Mouse (Mus musculus) megakaryocyte-erythroid progenitor cell, adult 5-6 weeks (primary cell): ENCODE data around the gene Syn3. TPM values are rescaled to one million over a fixed set of nuclear protein-coding genes. Genes with fewer than 3 reads are reported as not detected.
A peak's percentile ranks its signal among the peaks of the same experiment; 100 is the strongest.
"Not testable (repeated sequence)": the region's sequence is repeated elsewhere in the genome, so short reads cannot be mapped to it uniquely, and the experiment has no call there.

ENCODE experiments used
- ATAC-seq: replicated peaks from 2 replicates; pipeline ENCODE4 v1.8.0; 2016; ENCODE audit warnings: mild to moderate bottlenecking, inconsistent platforms; ENCODE audit not compliant: severe bottlenecking, poor library complexity, low FRiP score, low TSS enrichment
- total RNA-seq, 2 experiments: library from RNA; stranded (forward) in 1 of 2; stranded (reverse) in 1 of 2; fragments of 200-1000, 215-1000 nt in 1 of 2; fragments of >200 nt in 1 of 2; fragmentation: Nextera tagmentation in 1 of 2; gene quantifications; 2 replicates each; pipeline ENCODE4 v1.2.3; 2014 to 2017

Gene Syn3
- total RNA-seq (2014; fragmentation: Nextera tagmentation) (0.32 and 0.59 TPM in 2 replicates), total RNA-seq (2017) (0.08 and 0.14 TPM in 2 replicates)

GRCm38 (mm10) chr10:86498673-86499391, at the start of gene Syn3:
Gene Syn3, minus strand, starts transcription at chr10:86498896.
- ATAC-seq = peak; percentile 99

- not testable (repeated sequence) for ATAC-seq
Observed at GRCm38 (mm10) chr10:86526357-86526874, 27.7 kb upstream of the Syn3 start.

- no peak for ATAC-seq
Observed at GRCm38 (mm10) chr10:86513801-86514200, 15.1 kb upstream of the Syn3 start.

- no peak for ATAC-seq
Observed at GRCm38 (mm10) chr10:86510941-86511340, 12.2 kb upstream of the Syn3 start.

DNA sequence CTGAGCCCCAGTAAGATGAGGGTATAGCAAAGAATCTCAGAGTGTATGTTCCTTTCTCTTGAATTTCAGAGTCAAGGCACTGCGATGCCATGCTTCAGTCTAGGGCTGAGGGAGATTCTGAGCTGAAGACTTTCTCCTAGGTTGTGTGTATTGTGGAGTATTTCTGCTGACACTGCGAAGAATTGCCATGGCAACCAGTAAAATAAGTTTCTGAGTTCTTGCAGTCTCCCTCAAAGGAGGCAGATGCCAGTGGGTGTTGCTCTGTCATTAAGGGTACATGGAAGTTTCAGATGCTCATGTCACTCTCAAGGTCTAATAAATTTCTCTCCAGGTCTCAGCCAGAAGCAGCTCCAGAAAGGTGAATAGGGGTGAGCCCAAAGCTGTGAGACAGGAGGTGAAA, 3.4 kb upstream of the Syn3 start:
- no peak for ATAC-seq

DNA sequence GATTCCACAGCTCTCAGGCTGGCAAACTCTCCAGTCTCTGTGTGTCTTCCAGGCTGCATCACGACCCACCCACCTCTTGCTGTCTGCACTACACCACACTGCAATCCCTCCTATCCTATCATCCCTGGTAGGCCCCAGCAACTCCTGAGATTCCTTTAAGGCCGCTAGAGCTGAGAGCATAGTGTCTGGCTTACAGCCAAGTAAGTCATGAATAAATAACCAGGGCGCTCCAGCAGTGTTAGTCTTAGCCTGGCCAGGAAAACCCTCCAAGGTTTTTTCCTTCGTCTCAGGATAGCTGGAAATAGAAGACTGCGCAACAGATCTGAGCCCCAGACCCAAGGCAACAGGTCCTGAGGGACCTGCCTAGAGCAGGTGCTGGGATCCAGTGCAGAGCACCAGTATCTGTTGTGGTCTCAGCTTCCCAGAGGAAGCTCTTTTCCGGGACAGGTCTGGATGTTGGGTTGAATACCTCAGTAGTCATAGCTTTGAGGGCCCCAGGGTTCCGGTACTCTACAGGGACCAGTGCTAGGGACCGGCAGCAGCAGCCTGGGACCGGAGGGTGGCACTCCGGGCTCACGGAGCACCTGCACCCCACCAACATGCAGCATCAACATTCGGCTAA, 534 bp downstream of the Syn3 start:
- ATAC-seq = peak; percentile 63

DNA sequence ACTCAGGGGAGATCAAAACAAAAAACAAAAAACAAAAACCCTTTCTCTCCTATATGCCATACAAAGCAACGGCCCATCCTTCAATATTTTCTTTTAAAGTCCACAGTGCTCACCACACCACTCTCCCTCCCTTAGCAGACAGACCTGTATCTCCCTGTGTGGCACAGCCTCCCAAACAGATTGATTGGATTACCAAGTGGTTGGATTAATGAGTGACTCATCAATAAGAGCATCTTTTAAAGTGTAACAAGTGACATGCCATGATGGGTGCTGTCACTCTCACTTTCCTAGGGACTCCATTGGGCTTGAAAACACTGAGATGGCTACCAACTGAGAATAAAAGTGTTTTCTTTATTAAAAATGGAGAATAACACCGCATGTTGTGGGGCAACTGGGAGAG, 2.8 kb downstream of the Syn3 start:
- no peak for ATAC-seq

DNA sequence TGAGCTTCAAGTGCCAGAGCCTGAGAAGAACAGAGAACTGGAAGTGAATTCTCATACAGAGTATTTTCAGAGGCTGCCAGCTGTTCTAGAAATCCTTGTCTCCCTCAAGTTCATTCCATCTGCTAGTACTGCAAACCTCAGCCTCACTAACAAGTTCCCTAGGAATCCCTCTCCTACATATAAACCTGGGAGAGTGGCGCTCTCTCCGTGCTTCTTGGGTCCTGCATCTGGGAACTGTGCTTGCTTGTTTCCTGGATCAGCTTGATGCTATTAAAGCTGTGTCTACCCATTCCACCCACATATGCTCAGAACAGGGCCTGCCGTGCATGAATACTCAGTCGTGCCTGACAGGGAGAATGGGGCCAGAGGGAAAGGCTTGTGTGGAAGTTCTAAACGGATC, 5.6 kb downstream of the Syn3 start:
- no peak for ATAC-seq

DNA sequence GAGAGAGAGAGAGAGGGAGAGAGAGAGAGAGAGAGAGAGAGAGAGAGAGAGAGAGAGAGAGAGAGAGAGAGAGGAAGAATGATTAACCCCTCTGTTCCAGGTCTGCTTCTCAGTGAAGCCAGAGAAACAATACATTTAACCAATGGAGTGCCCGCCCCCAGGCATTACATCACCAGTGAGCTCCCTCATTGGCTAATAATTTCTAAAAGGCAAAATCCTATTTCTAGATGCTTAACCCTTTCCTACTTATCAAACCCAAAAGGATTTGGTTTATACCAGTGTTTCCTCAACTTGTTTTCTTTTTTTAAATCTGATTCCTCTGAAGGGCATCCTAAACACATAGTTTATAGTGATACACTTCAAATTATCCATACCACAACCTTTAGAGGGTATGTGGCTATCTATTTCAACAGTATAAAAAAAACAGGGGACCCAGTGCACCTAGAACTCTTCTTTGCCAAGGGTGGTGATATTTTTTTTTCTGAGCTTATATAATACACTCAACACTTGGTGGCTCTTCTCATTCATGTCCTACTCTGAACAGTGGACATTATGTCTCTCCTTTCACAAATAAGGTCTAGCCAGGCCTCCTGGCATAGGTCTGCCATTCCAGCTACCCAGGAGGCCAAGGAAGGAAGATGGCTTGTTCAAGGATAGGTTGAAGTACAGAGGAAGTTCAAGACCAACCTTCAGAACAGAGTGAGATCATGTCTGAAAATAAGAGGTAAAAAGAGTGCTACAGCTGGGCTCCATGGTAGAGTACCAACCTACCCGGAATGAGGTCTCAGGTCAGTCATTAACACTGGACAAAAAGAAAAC, 6.4 kb downstream of the Syn3 start:
- no peak for ATAC-seq

DNA sequence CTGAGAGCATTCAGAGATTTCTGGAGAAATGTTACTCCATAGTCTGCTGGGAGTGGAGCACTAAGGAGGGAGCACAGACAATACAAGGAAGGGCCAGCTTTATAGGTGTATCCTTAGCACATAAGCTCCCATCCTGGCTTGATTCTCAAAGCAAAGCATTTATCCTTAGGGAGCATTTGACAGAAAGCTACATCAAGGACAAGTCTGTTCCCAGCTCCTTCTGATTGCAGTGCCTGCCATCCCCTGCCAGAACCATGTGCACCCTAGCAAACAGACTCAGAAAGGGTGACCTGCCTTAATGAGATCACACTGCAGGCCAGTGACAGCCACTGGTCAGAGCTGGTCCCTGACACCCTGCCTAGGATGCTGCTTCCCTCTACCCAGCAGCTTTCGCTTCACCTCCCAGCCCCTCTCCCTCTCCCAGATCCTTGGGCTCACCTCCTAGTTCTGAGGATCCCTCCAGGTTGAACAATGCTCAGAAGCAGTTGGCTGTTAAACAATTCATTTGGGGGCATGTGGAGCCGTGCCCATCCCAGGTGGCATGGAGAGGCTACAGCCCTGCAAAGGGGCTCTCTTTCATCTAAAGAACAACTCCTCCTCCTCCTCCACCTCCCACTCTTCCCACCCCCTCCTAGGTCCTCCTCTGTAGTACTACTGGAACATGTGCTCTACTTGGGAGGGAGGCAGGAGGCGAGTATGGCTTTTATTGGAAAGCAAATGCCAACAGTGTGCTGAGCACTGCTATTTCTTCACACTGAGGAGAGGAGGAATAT, 7.2 kb downstream of the Syn3 start:
- ATAC-seq = no peak

GRCm38 (mm10) chr10:86488544-86488943, 10.2 kb downstream of the Syn3 start:
- no peak for ATAC-seq

- no peak for ATAC-seq
Observed at GRCm38 (mm10) chr10:86485971-86486370, 12.7 kb downstream of the Syn3 start.

DNA sequence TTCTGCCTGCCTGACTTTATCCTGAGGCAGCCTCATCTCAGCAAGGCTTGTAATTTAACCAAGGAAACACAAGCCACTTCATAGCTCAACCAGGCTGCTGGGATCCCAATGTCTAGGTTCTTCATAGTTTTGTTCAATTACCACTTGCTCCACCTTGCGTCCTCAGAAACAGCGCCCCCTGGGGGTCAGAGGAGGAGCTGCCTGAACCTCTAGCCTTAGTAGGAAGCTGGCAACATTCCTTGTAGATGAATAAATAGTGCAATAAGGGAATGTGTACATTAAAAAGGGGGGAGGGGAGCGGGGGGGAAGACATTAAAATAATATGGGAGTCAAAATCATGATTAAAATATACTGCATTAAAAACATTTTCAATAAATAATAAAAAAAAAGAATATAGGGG, 14.7 kb downstream of the Syn3 start:
- 0 out of 2 replicates have a peak, but pooled peaks have one; percentile 55 for ATAC-seq

DNA sequence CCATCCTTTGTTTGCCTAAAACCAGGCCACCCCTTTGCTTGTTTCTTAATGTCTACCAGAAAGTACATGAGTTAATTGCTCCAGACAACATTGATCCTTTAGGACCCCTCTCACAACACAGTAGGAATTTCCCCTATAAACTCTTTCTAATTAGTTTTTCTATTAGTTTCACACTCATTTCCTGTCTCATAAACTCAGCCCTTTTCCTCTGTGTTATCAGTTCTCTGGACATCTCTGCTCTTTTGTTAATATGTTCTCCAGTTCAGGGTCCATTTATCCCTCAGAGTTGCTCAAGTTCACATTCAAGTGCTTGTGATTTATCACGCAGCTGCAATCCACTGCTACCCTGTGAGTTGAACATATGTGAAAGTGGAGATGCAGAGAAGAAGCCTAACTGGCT, 16.2 kb downstream of the Syn3 start:
- no peak for ATAC-seq

- ATAC-seq = no peak
Observed at GRCm38 (mm10) chr10:86480711-86481110, 18.0 kb downstream of the Syn3 start.

DNA sequence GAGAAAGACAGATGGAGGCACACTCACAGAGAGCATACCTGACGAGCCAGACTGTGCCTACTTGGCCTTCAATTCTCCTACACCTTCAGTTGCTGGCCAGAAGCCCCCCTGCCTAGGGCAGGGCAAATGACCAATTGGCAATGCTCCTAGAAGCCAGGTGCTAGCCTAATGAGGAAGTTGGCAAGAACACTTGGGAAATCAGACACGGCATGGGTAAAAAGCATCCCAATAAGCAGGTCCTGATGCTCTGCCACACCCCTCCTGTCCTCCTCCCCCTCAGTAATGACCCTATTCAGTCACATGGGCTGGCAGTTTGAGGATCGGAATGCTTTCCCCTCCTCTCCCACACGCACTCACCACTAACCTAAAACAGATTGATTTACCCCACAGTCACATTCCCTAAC, 19.0 kb downstream of the Syn3 start:
- no peak for ATAC-seq

DNA sequence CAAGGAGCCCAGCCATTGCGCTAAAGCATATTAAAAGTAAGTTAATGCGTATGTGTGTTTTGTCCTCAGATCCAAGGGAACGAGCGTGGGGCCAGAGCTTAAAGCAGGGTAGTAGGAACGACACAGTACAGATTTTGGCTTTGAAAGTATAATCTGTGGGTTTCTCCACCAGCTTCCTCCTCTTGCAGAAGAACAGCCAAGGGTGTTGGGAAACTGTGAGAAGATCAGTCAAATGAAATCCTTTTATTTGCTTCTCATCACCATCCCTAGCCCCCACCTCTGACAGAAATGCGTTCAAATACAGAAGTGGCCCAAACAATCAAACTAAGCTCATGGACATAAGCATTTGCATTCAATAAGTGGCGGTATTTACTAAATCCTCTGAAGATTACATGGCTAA, 22.0 kb downstream of the Syn3 start:
- ATAC-seq = no peak

GRCm38 (mm10) chr10:86475270-86475669, 23.4 kb downstream of the Syn3 start:
- ATAC-seq = no peak
